Mouse (Mus musculus) olfactory bulb, adult 2 months (tissue): Measurements from ENCODE around the gene Ccdc117.

ENCODE experiments used
- CTCF ChIP-seq: fragments of 200-500 bp; IDR thresholded peaks from 2 replicates; pipeline ENCODE4 v1.5.1; 2012; ENCODE audit warnings: low read depth, mild to moderate bottlenecking, low read length, moderate library complexity; ENCODE audit not compliant: insufficient read depth
- POLR2A ChIP-seq: fragments of 200-500 bp; IDR thresholded peaks from 2 replicates; pipeline ENCODE4 v1.6.1; 2012; ENCODE audit warnings: mild to moderate bottlenecking, low read depth, low read length, moderate library complexity; ENCODE audit not compliant: insufficient read depth

- no peak for TF ChIP-seq CTCF
- no peak for TF ChIP-seq POLR2A
Observed at GRCm38 (mm10) chr11:5522798-5523415, 19.1 kb downstream of the Ccdc117 start.
